Mouse (Mus musculus) testis, postnatal 14 days (tissue): Measurements from ENCODE around the gene Abcf2.

ENCODE experiments used
- DNase-seq: peaks from one replicate; pipeline ENCODE4 v3.0.0; 2021; ENCODE audit warnings: low spot score

The Abcf2 gene

DNA sequence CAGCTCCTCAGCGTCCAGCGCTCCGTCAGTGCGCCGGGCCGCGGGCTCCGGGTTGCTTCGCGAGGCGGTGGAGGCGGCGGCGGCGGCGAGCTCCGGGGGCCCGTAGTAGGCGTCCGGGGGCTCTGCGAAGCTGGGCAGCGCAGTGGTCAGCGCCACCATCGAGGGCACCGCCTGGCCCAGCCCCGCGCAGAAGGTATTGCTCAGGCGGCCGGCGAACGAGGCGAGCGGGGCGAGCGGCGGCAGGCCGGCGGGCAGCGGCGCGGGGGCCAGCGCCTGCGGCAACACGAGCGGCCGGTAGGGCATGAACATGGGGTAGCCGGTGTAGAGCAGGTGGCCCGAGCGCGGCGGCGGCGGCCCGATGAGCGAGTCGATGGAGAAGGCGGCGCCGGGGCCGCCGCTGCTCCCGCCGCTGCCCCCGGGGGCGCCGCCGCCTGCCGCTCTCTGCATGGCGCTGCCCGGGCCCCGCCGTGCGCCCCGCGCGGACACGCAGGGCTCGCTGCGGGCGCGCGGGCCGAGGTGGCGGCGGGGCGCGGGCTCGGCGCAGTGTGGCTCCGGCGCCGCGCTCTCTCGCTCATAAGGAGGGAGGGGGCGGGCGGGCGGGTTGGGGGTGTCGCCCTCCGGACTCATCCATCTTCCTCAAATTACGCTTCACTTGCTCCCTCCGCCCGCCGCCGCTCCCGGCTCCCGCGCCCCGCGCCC is 50.9 kb downstream of the Abcf2 start:
- DNase-seq: no peak

DNA sequence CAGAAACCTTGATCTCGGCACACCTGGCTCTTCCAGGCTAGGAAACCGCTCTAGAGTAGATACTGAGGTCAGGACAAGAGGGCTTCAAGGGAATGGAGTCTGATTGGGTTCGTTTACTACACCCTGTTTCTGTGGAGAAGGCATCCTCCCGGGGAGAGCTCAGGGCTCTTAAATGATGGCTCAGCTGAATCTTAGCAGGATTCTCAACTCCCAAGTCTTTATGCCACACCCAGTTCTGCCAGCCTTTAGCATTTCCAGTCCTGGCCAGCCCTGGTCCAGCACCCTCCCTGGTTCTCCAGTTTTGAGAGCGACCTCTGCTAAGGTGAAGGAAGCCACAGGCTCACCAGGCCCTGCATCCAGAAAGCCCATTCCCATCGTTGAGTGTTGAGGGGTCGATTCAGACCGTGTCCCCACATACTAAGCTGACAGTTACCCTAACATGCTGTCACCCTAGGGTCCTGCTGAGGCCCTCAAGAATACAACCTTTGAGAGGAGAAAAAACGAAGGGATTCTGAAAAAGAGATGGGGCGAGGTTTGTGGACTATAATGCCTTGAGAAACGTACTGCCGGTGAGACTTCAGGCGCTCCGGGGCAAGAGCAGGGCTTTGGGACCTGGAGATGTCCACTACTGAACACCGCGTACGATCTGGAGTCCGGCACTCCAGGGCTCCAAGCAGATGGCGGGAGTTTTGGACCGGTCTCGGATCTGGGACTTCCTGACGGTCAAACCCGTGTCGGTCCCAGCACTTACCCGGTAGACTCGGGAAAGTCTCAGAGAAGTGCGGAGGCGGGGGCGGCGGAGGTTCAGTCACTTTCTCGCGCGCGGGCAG is 51.7 kb downstream of the Abcf2 start:
- no peak for DNase-seq

DNA sequence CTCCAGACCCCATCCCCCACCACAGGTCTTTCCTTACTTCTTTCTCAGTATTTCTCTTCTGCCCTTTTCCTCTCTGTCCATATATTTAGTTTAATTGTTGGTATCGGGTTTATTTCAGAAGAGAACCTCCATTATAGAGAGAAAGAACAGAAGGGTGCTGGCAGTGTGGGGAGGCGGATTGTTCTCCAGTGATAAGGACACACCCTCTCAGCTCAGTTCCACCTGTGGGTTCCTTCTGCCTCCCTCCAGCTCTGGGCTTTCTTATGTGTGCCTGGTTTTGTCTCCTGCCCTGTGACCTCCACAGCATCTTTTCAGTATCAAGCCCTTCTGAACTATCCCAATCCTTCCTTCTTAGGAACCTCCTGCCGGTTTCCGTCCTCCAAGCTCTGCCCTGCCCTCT is 52.7 kb downstream of the Abcf2 start:
- no peak for DNase-seq

DNA sequence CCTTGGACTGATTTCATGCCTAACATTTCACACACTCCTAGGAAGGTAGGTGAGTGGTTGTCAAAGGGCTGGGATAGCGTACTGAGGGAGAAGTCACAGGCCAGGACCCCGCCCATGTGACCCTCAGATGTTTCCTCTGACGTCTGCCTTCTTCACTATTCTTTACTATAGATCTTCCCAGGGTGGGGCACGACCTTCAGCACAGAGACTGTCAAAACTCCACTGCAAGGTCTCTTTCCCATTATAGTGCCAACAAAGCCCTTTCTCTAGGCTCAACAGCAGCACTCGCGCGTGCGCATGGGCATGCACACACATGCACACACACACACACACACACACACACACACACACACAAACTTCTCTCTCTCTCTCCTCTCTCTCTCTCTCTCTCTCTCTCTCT is 53.5 kb downstream of the Abcf2 start:
- DNase-seq: no peak

DNA sequence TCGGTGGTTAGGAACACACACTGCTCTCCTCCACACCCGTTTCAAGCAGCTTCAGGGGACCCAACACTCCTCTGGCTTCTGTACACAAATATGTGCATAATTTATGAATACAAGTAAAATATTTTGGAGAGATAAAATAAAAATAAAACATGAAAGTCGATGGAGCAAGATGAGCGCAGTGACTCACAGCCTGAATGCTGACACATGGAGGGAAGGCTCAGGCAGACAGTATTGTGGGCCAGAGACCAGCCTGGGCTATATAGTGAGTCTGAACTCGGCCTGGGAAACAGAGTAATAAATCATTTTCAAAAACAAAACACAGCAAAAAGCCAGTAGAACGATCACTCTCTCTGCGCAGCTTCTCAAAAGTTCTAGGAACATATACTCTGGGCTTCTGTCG is 55.9 kb downstream of the Abcf2 start:
- DNase-seq: no peak
